1 mouse cellular context compared by ENCODE assay signal in the genomic region with DNA sequence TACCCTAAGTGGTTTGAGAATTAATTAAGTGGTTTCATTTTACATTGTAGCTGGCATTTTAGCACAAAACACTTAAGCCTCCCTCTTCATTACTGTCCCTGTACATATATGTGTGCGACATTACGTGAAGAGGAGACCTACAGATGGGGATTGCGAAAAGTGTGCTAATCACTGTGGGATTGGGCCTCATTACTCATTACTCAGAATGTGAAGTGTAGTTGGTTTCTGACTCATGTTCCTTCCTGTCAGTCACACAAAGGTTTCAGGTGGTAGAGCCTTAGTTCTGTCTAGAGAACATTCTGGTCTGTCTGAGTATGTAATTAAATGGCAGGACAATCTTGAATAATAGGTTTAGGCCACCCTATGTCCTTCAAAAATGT.
TF ChIP-seq lines count a peak whose summit lies in the region.

No protein-coding gene starts in this region.

TF ChIP-seq in CH12.LX, 34 proteins besides CTCF, POLR2A, EP300 and RAD21 (continued from another document):
- TF ChIP-seq CHD2 (IDR thresholded peaks at IDR 0.05; ENCODE audit: low read length) (peak; percentile 79), BHLHE40 (IDR thresholded peaks at IDR 0.05; ENCODE audit: low read depth, low read length) (peak; percentile 97), IRF4 (IDR thresholded peaks at IDR 0.05; ENCODE audit: low read depth, low read length) (peak; percentile 99), MXI1 (IDR thresholded peaks at IDR 0.05; ENCODE audit: low read depth, low read length) (peak; percentile 33; the same call in 1 of the 2 replicates), ZMIZ1 (IDR thresholded peaks at IDR 0.05; ENCODE audit: low read depth, low read length) (no peak), USF1 (IDR thresholded peaks at IDR 0.05; ENCODE audit: low read depth, low read length) (no peak), RCOR1 (conservative IDR thresholded peaks at IDR 0.05; ENCODE audit: low read depth, low read length) (peak; percentile 99), SIN3A (IDR thresholded peaks at IDR 0.05; ENCODE audit: low read length) (peak; percentile 77; the same call in 1 of the 2 replicates), MEF2A (IDR thresholded peaks at IDR 0.05; ENCODE audit: borderline replicate concordance, low read depth, low read length) (peak; percentile 89), NELFE (IDR thresholded peaks at IDR 0.05; ENCODE audit: low read depth, low read length) (no peak), KAT2A (IDR thresholded peaks at IDR 0.05; ENCODE audit: insufficient replicate concordance, low read length) (no peak), TBP (conservative IDR thresholded peaks at IDR 0.05; ENCODE audit: low read depth, low read length) (no peak), ELF1 (IDR thresholded peaks at IDR 0.05; ENCODE audit: low read depth, low read length) (peak; percentile 33; the same call in 1 of the 2 replicates), GABPA (IDR thresholded peaks at IDR 0.05; ENCODE audit: insufficient replicate concordance, low read depth, low read length) (no peak)
